Mouse (Mus musculus) mature B cell (primary cell): Measurements from ENCODE around the gene Dpp8.
"Not testable (repeated sequence)": the region's sequence is repeated elsewhere in the genome, so short reads cannot be mapped to it uniquely, and the experiment has no call there.

ENCODE experiments used
- in situ Hi-C: fragments of 300-500 bp; cut with MboI; formaldehyde crosslinking; loops from 2 replicates; pipeline ENCODE4 v1.14.3; 2019

Dpp8 gene

GRCm38 (mm10) chr9:65021887-65022579, 10.2 kb upstream of the Dpp8 start:
- in situ Hi-C loops: no loop called here

GRCm38 (mm10) chr9:65022580-65023135, 9.6 kb upstream of the Dpp8 start:
- in situ Hi-C loops: no loop called here

- in situ Hi-C loops: no loop called here
Observed at GRCm38 (mm10) chr9:65023447-65023846, 8.8 kb upstream of the Dpp8 start.

- in situ Hi-C loops: no loop called here
Observed at GRCm38 (mm10) chr9:65027241-65027640, 5.0 kb upstream of the Dpp8 start.

- in situ Hi-C loops: no loop called here
Observed at GRCm38 (mm10) chr9:65028313-65028712, 3.9 kb upstream of the Dpp8 start.

GRCm38 (mm10) chr9:65031355-65031754, 859 bp upstream of the Dpp8 start:
- in situ Hi-C loops: not testable (repeated sequence)

GRCm38 (mm10) chr9:65031894-65032268, 333 bp upstream of the Dpp8 start:
- in situ Hi-C loops: no loop called here

- in situ Hi-C loops: no loop called here
Observed at GRCm38 (mm10) chr9:65036456-65036855, 4.2 kb downstream of the Dpp8 start.

GRCm38 (mm10) chr9:65036861-65037260, 4.6 kb downstream of the Dpp8 start:
- in situ Hi-C loops: no loop called here

- in situ Hi-C loops: no loop called here
Observed at GRCm38 (mm10) chr9:65041430-65041829, 9.2 kb downstream of the Dpp8 start.

- in situ Hi-C loops: no loop called here
Observed at GRCm38 (mm10) chr9:65046993-65047392, 14.8 kb downstream of the Dpp8 start.

- in situ Hi-C loops: no loop called here
Observed at GRCm38 (mm10) chr9:65049422-65049821, 17.2 kb downstream of the Dpp8 start.

- in situ Hi-C loops: no loop called here
Observed at GRCm38 (mm10) chr9:65050981-65051380, 18.8 kb downstream of the Dpp8 start.

GRCm38 (mm10) chr9:65064251-65064650, 32.0 kb downstream of the Dpp8 start:
- in situ Hi-C loops: no loop called here

GRCm38 (mm10) chr9:65070587-65070986, 38.4 kb downstream of the Dpp8 start:
- in situ Hi-C loops: no loop called here

- in situ Hi-C loops: no loop called here
Observed at GRCm38 (mm10) chr9:65073555-65073954, 41.3 kb downstream of the Dpp8 start.

- in situ Hi-C loops: no loop called here
Observed at GRCm38 (mm10) chr9:65074251-65074650, 42.0 kb downstream of the Dpp8 start.

GRCm38 (mm10) chr9:65074855-65075493, 42.8 kb downstream of the Dpp8 start:
- in situ Hi-C loops: no loop called here

- in situ Hi-C loops: no loop called here
Observed at GRCm38 (mm10) chr9:65077536-65077935, 45.3 kb downstream of the Dpp8 start.

GRCm38 (mm10) chr9:65080141-65080540, 47.9 kb downstream of the Dpp8 start:
- in situ Hi-C loops: not testable (repeated sequence)

- in situ Hi-C loops: no loop called here
Observed at GRCm38 (mm10) chr9:65083075-65083765, 51.0 kb downstream of the Dpp8 start.

GRCm38 (mm10) chr9:65084198-65084807, 52.1 kb downstream of the Dpp8 start:
- in situ Hi-C loops: no loop called here
